Comparison of ENCODE assay signal across 35 mouse cellular contexts in the genomic region with DNA sequence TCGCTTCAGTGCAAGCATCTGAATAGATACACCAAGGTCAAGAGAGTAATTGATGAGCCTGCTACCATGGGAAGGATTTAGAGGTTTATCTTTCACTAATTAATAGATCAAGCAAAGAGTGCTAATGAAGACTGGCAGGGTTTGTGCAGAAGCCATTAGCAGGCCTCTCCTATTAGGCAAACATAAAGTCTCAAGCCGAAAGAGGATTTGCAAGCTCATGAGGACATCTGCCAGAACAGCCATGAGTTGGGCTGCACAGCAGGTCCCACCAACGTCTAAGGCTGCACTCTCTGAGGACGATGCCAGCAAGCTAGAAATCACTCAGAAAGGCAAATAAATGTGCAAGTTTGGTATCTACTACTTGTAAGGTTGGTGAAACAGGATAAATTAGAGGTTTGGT. TPM values are rescaled to one million over a fixed set of nuclear protein-coding genes. Genes with fewer than 3 reads are reported as not detected.
DNase-seq lines count a peak whose midpoint lies in the region; ATAC-seq and TF ChIP-seq lines count a peak whose summit lies in the region.
"Had no signal": no experiment of that assay in that cellular context is flagged by ENCODE, and none has a peak within 500 bp of the region (broad histone marks: within the 10 kb centered on the region; RNA-seq: fewer than 3 reads in every experiment).

No protein-coding gene starts in this region.

- H3K4me1 ChIP-seq in forebrain, postnatal 0 days (ENCODE audit: insufficient read depth): no peaks in the 10 kb centered on the region
- H3K4me1 ChIP-seq in forebrain, embryonic 12.5 days: no peaks in the 10 kb centered on the region
- no peaks in the 10 kb centered on the region; the same call in 1 of the 2 replicates for H3K4me1 ChIP-seq in intestine, postnatal 0 days (replicated peaks; ENCODE audit: control insufficient read depth, insufficient read depth, low read length)
- H3K4me1 ChIP-seq: limb, embryonic 12.5 days; stomach, embryonic 15.5 days had no signal

- H3K27ac ChIP-seq in forebrain, postnatal 0 days (ENCODE audit: low read depth, low read length): no peak overlapping the region
- no peak overlapping the region for H3K27ac ChIP-seq in forebrain, embryonic 12.5 days
- peak overlapping the region; percentile 47 for H3K27ac ChIP-seq in left cerebral cortex, adult 2 months
- H3K27ac ChIP-seq in intestine, postnatal 0 days (ENCODE audit: low read depth, low read length): no peak overlapping the region
- H3K27ac ChIP-seq: embryonic facial prominence, embryonic 15.5 days; forebrain, embryonic 15.5 days; gastrocnemius, adult 2 months; limb, embryonic 12.5 days; liver, embryonic 15.5 days; midbrain, embryonic 15.5 days; stomach, embryonic 15.5 days had no signal

- ATAC-seq in forebrain, postnatal 0 days: no peak
- no peak for ATAC-seq in forebrain, embryonic 12.5 days (ENCODE audit: low FRiP score)
- no peak for ATAC-seq in intestine, postnatal 0 days
- ATAC-seq: CD4-positive, CD25-positive, alpha-beta regulatory T cell, adult 4 months; forebrain, embryonic 15.5 days; midbrain, embryonic 15.5 days had no signal

- TF ChIP-seq POLR2A in brain, embryonic 14.5 days (IDR thresholded peaks at IDR 0.05; ENCODE audit: borderline replicate concordance, extremely low read depth, insufficient read depth, insufficient read length, poor library complexity, severe bottlenecking): no peak

- no peak for TF ChIP-seq CTCF in forebrain, postnatal 0 days (IDR thresholded peaks at IDR 0.05; ENCODE audit: low read depth)
- no peak for TF ChIP-seq CTCF in left cerebral cortex, adult 2 months (IDR thresholded peaks at IDR 0.05)
- no peak for TF ChIP-seq CTCF in brain, embryonic 14.5 days (IDR thresholded peaks at IDR 0.05; ENCODE audit: borderline replicate concordance, extremely low read depth, insufficient read depth, insufficient read length)
- no peak for TF ChIP-seq CTCF in intestine, postnatal 0 days (IDR thresholded peaks at IDR 0.05; ENCODE audit: low read depth)

- no peaks in the 10 kb centered on the region for H3K27me3 ChIP-seq in forebrain, postnatal 0 days (ENCODE audit: insufficient read depth, low read length)
- H3K27me3 ChIP-seq in forebrain, embryonic 12.5 days: no peaks in the 10 kb centered on the region
- H3K27me3 ChIP-seq in intestine, postnatal 0 days (replicated peaks; ENCODE audit: control insufficient read depth, insufficient read depth, low read length): peaks cover 28% of the 10 kb centered on the region
- H3K27me3 ChIP-seq: embryonic facial prominence, embryonic 15.5 days; forebrain, embryonic 15.5 days; limb, embryonic 12.5 days; liver, embryonic 15.5 days; midbrain, embryonic 15.5 days; stomach, embryonic 15.5 days had no signal

- peak; percentile 35 for DNase-seq in forebrain, postnatal 0 days
- no peak for DNase-seq in left cerebral cortex, adult 2 months (ENCODE audit: extremely low spot score in 1 of 2, low spot score in 2 of 2)
- DNase-seq in left cerebral cortex, adult 18-20 months (ENCODE audit: low spot score in 2 of 2): no peak
- DNase-seq in brain, embryonic 14.5 days (ENCODE audit: low read depth): peak; percentile 67
- peak; percentile 72 for DNase-seq in retina, embryonic 14.5 days (ENCODE audit: low spot score)
- no peak for DNase-seq in heart, adult 9 months (ENCODE audit: low spot score in 2 of 2)
- DNase-seq: adrenal gland, adult 2 months; adrenal gland, postnatal 36 days; cerebellum, adult 8-10 months; embryo, embryonic 11 days; gastrocnemius, adult 2 months; kidney, adult 11 months; kidney, postnatal 14 days; lung, embryonic 14.5 days; lung, postnatal 14 days; right cerebral cortex, postnatal 25 days had no signal

- H3K9me3 ChIP-seq in forebrain, postnatal 0 days (ENCODE audit: low read length): no peaks in the 10 kb centered on the region
- no peaks in the 10 kb centered on the region for H3K9me3 ChIP-seq in forebrain, embryonic 12.5 days
- no peaks in the 10 kb centered on the region for H3K9me3 ChIP-seq in intestine, postnatal 0 days (ENCODE audit: control insufficient read depth)
- H3K9me3 ChIP-seq: embryonic facial prominence, embryonic 15.5 days; forebrain, embryonic 15.5 days; limb, embryonic 12.5 days; liver, embryonic 15.5 days; midbrain, embryonic 15.5 days; stomach, embryonic 15.5 days had no signal

- no peak overlapping the region for H3K4me2 ChIP-seq in forebrain, postnatal 0 days (ENCODE audit: low read depth)
- no peak overlapping the region for H3K4me2 ChIP-seq in forebrain, embryonic 12.5 days
- H3K4me2 ChIP-seq in intestine, postnatal 0 days (replicated peaks; ENCODE audit: low read depth): no peak overlapping the region
- H3K4me2 ChIP-seq: embryonic facial prominence, embryonic 15.5 days; forebrain, embryonic 15.5 days; limb, embryonic 12.5 days; liver, embryonic 15.5 days; lung, embryonic 14.5 days; midbrain, embryonic 15.5 days; stomach, embryonic 15.5 days had no signal

- H3K36me3 ChIP-seq in forebrain, postnatal 0 days (ENCODE audit: insufficient read depth): no peaks in the 10 kb centered on the region
- no peaks in the 10 kb centered on the region for H3K36me3 ChIP-seq in forebrain, embryonic 12.5 days (replicated peaks)
- no peaks in the 10 kb centered on the region for H3K36me3 ChIP-seq in intestine, postnatal 0 days (ENCODE audit: control insufficient read depth, insufficient read depth)
- H3K36me3 ChIP-seq: embryonic facial prominence, embryonic 15.5 days; forebrain, embryonic 15.5 days; limb, embryonic 12.5 days; liver, embryonic 15.5 days; midbrain, embryonic 15.5 days; stomach, embryonic 15.5 days had no signal

- no peak overlapping the region for H3K9ac ChIP-seq in forebrain, postnatal 0 days
- H3K9ac ChIP-seq in forebrain, embryonic 12.5 days: no peak overlapping the region
- H3K9ac ChIP-seq in intestine, postnatal 0 days (ENCODE audit: low read depth, low read length): no peak overlapping the region
- H3K9ac ChIP-seq: embryonic facial prominence, embryonic 15.5 days; forebrain, embryonic 15.5 days; limb, embryonic 12.5 days; liver, embryonic 15.5 days; lung, embryonic 14.5 days; midbrain, embryonic 15.5 days; stomach, embryonic 15.5 days had no signal

- WGBS in forebrain, postnatal 0 days: 25% methylated on average over 4 of the region's 4 CpGs
- WGBS in forebrain, embryonic 12.5 days: 48% methylated on average over 4 of the region's 4 CpGs
- 68% methylated on average over 4 of the region's 4 CpGs for WGBS in intestine, postnatal 0 days

- intact Hi-C loops in left cerebral cortex, adult 2 months (cut with DNase I): no loop called here

- H3K4me3 ChIP-seq in forebrain, postnatal 0 days (ENCODE audit: low read depth, low read length): no peak overlapping the region
- no peak overlapping the region for H3K4me3 ChIP-seq in forebrain, embryonic 12.5 days (replicated peaks)
- H3K4me3 ChIP-seq in left cerebral cortex, adult 2 months: no peak overlapping the region
- no peak overlapping the region for H3K4me3 ChIP-seq in intestine, postnatal 0 days (ENCODE audit: low read depth, low read length)
- H3K4me3 ChIP-seq: embryonic facial prominence, embryonic 15.5 days; forebrain, embryonic 15.5 days; gastrocnemius, adult 2 months; limb, embryonic 12.5 days; liver, embryonic 15.5 days; midbrain, embryonic 15.5 days; stomach, embryonic 15.5 days had no signal

RNA-seq across cellular contexts. Expression of a gene that starts 15.0 kb away (rescaled TPM):
- total RNA-seq in forebrain, postnatal 0 days (2014; rRNA removed): not detected in 2 replicates
- not detected in 2 replicates for polyA plus RNA-seq in forebrain, postnatal 0 days (2015; fragmentation: Nextera tagmentation; extraction: Ambion mirVana)
- polyA plus RNA-seq in forebrain, embryonic 12.5 days (2016; fragmentation: Nextera tagmentation; extraction: Ambion mirVana): not detected in 2 replicates
- not detected for total RNA-seq in left cerebral cortex, adult 2 months (2021)
- not detected for total RNA-seq in left cerebral cortex, adult 18-20 months (2021)
- polyA plus RNA-seq in brain, embryonic 14.5 days (2012; rRNA removed): not detected in 2 replicates
- not detected in 2 replicates for polyA plus RNA-seq in intestine, postnatal 0 days (2015; fragmentation: Nextera tagmentation; extraction: Ambion mirVana)
- total RNA-seq: adrenal gland, adult 2 months; adrenal gland, postnatal 36 days; gastrocnemius, adult 2 months; gastrocnemius, postnatal 4 days; heart, adult 8-10 months; heart, postnatal 25 days; left cerebral cortex, postnatal 14 days; liver, adult 2 months; neutrophil, adult 5-6 weeks had no signal
- polyA plus RNA-seq: adrenal gland, adult 2 months; CD4-positive, CD25-positive, alpha-beta regulatory T cell, adult 4 months; forebrain, embryonic 15.5 days; heart, embryonic 14.5 days; hindbrain, embryonic 11.5 days; kidney, embryonic 14.5 days; limb, embryonic 12.5 days; liver, adult 2 months; liver, embryonic 15.5 days; lung, embryonic 14.5 days; midbrain, embryonic 15.5 days; neural tube, embryonic 11.5 days; stomach, embryonic 15.5 days had no signal

RNA-seq across cellular contexts. Expression of a gene that starts 25.0 kb away (rescaled TPM):
- 36.6 and 37.7 TPM in 2 replicates for total RNA-seq in forebrain, postnatal 0 days (2014; rRNA removed)
- 37.3 and 40.1 TPM in 2 replicates for polyA plus RNA-seq in forebrain, postnatal 0 days (2015; fragmentation: Nextera tagmentation; extraction: Ambion mirVana)
- polyA plus RNA-seq in forebrain, embryonic 12.5 days (2016; fragmentation: Nextera tagmentation; extraction: Ambion mirVana): 10.1 and 10.3 TPM in 2 replicates
- total RNA-seq in left cerebral cortex, adult 2 months (2021): 10 to 100 TPM; 29.0 to 30.1 TPM
- total RNA-seq in left cerebral cortex, adult 18-20 months (2021): 10 to 100 TPM; 31.6 to 33.8 TPM
- polyA plus RNA-seq in brain, embryonic 14.5 days (2012; rRNA removed): 12.4 and 16.2 TPM in 2 replicates
- 36.7 and 48.3 TPM in 2 replicates for polyA plus RNA-seq in intestine, postnatal 0 days (2015; fragmentation: Nextera tagmentation; extraction: Ambion mirVana)

RNA-seq across cellular contexts. Expression of a gene that starts 25.5 kb away (rescaled TPM):
- total RNA-seq in forebrain, postnatal 0 days (2014; rRNA removed): 85.9 and 92.5 TPM in 2 replicates
- 3.3 and 3.5 TPM in 2 replicates for polyA plus RNA-seq in forebrain, postnatal 0 days (2015; fragmentation: Nextera tagmentation; extraction: Ambion mirVana)
- 1.7 and 2.8 TPM in 2 replicates for polyA plus RNA-seq in forebrain, embryonic 12.5 days (2016; fragmentation: Nextera tagmentation; extraction: Ambion mirVana)
- 10 to 100 TPM; 31.7 to 31.8 TPM for total RNA-seq in left cerebral cortex, adult 2 months (2021)
- 10 to 100 TPM; 28.4 to 33.0 TPM for total RNA-seq in left cerebral cortex, adult 18-20 months (2021)
- 83.4 and 130 TPM in 2 replicates for polyA plus RNA-seq in brain, embryonic 14.5 days (2012; rRNA removed)
- 2.8 and 3.2 TPM in 2 replicates for polyA plus RNA-seq in intestine, postnatal 0 days (2015; fragmentation: Nextera tagmentation; extraction: Ambion mirVana)

RNA-seq across cellular contexts. Expression of a gene that starts 47.6 kb away (rescaled TPM):
- 148 and 153 TPM in 2 replicates for total RNA-seq in forebrain, postnatal 0 days (2014; rRNA removed)
- 146 and 152 TPM in 2 replicates for polyA plus RNA-seq in forebrain, postnatal 0 days (2015; fragmentation: Nextera tagmentation; extraction: Ambion mirVana)
- polyA plus RNA-seq in forebrain, embryonic 12.5 days (2016; fragmentation: Nextera tagmentation; extraction: Ambion mirVana): 67.3 and 79.6 TPM in 2 replicates
- total RNA-seq in left cerebral cortex, adult 2 months (2021): 100 to 1,000 TPM; 334 to 335 TPM
- total RNA-seq in left cerebral cortex, adult 18-20 months (2021): 100 to 1,000 TPM; 313 to 338 TPM
- 259 and 385 TPM in 2 replicates for polyA plus RNA-seq in brain, embryonic 14.5 days (2012; rRNA removed)
- polyA plus RNA-seq in intestine, postnatal 0 days (2015; fragmentation: Nextera tagmentation; extraction: Ambion mirVana): 18.6 and 20.1 TPM in 2 replicates
- total RNA-seq: neutrophil, adult 5-6 weeks had no signal

RNA-seq across cellular contexts. Expression of a gene that starts 55.2 kb away (rescaled TPM):
- 0.77 and 1.00 TPM in 2 replicates for total RNA-seq in forebrain, postnatal 0 days (2014; rRNA removed)
- 0.62 and 0.74 TPM in 2 replicates for polyA plus RNA-seq in forebrain, postnatal 0 days (2015; fragmentation: Nextera tagmentation; extraction: Ambion mirVana)
- 0.90 and 0.91 TPM in 2 replicates for polyA plus RNA-seq in forebrain, embryonic 12.5 days (2016; fragmentation: Nextera tagmentation; extraction: Ambion mirVana)
- total RNA-seq in left cerebral cortex, adult 2 months (2021): 1 to 10 TPM; 1.9 to 2.3 TPM
- under 1 TPM; 0.66 to 1.00 TPM for total RNA-seq in left cerebral cortex, adult 18-20 months (2021)
- 0.85 and 1.8 TPM in 2 replicates for polyA plus RNA-seq in brain, embryonic 14.5 days (2012; rRNA removed)
- polyA plus RNA-seq in intestine, postnatal 0 days (2015; fragmentation: Nextera tagmentation; extraction: Ambion mirVana): 1.3 and 1.6 TPM in 2 replicates

Comparison
In these comparisons a context has a peak if more than half of its experiments do, and no peak if none do; other contexts are left out.
1. DNase-seq: peak in forebrain, postnatal 0 days (single experiment), brain, embryonic 14.5 days (single experiment) and retina, embryonic 14.5 days (single experiment); none in left cerebral cortex, adult 2 months (0 of 2), left cerebral cortex, adult 18-20 months (0 of 2) and heart, adult 9 months (0 of 2).
2. RNA of a gene that starts 25.5 kb away (polyA plus RNA-seq): 83.4 to 130 TPM in brain, embryonic 14.5 days; 3.3 to 3.5 TPM in forebrain, postnatal 0 days, 2.8 to 3.2 TPM in intestine, postnatal 0 days and 1.7 to 2.8 TPM in forebrain, embryonic 12.5 days; every median in the first group is over 10 times any median in the second.